Mouse (Mus musculus): ENCODE measurements at regions not wholly inside any gene's neighbourhood (a gene's known extent, or its start where the extent isn't known, plus 50 kb on each side); places are given as distances from the start of the nearest gene placed in this dataset.

GRCm38 (mm10) chr8:126791069-126791468, 154.6 kb downstream of the Tomm20 start:
- no peak for TF ChIP-seq CTCF (IDR thresholded peaks at IDR 0.05; ENCODE audit: borderline replicate concordance, extremely low read depth, insufficient read depth, insufficient read length)
- no peak for TF ChIP-seq POLR2A (IDR thresholded peaks at IDR 0.05; ENCODE audit: borderline replicate concordance, extremely low read depth, insufficient read depth, insufficient read length, poor library complexity, severe bottlenecking)
